ENCODE assay signal across 1 mouse cellular context in the genomic region with DNA sequence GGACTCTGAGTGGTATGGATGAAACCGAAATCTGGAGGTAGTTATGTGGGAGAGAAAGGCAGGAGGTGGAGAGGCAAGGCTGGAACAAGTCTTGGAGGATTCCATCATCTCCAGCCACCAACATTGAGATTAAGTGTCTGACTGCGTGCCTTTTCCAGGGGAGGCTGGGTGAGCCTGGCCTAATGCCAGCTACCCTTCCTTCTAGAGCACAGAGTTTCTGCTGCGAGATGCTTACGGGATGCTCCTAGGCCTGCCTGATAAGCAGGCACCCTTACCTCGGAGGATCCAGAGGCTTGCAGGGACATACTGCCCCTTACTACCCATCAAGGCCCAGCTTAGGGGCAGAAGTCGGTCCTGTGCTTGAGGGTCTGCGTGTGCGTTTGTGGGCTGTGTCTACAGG.
TF ChIP-seq lines count a peak whose summit lies in the region.

No protein-coding gene starts in this region.

TF ChIP-seq in MEL, 35 proteins besides CTCF, POLR2A, EP300 and RAD21 (continued from another document):
- TF ChIP-seq GATA1 (IDR thresholded peaks at IDR 0.05; ENCODE audit: low read depth, low read length), result peak; percentile 45; the same call in 1 of the 2 replicates
- peak; percentile 29; the same call in 1 of the 2 replicates for TF ChIP-seq TCF12 (IDR thresholded peaks at IDR 0.05; ENCODE audit: low read depth, low read length)
- peak; percentile 40; the same call in 1 of the 2 replicates for TF ChIP-seq POLR2AphosphoS2 (IDR thresholded peaks at IDR 0.05; ENCODE audit: low read length)
- no peak for TF ChIP-seq MAFK (IDR thresholded peaks at IDR 0.05; ENCODE audit: borderline replicate concordance, low read depth, low read length)
- TF ChIP-seq SMC3 (IDR thresholded peaks at IDR 0.05; ENCODE audit: low read depth, low read length), result peak; percentile 4; the same call in 1 of the 2 replicates
- no peak for TF ChIP-seq NRF1 (IDR thresholded peaks at IDR 0.05; ENCODE audit: insufficient read depth, low read depth, low read length, poor library complexity, severe bottlenecking)
- no peak for TF ChIP-seq ZC3H11A (IDR thresholded peaks at IDR 0.05; ENCODE audit: low read depth, low read length)
- no peak for TF ChIP-seq E2F4 (IDR thresholded peaks at IDR 0.05; ENCODE audit: borderline replicate concordance, low read depth, low read length)
- TF ChIP-seq TAL1 (IDR thresholded peaks at IDR 0.05; ENCODE audit: low read length), result 0 out of 2 replicates have a peak, but pooled peaks have one; percentile 14
- TF ChIP-seq ZKSCAN1 (IDR thresholded peaks at IDR 0.05; ENCODE audit: low read depth, low read length), result peak; percentile 64; the same call in 1 of the 2 replicates
- no peak for TF ChIP-seq UBTF (IDR thresholded peaks at IDR 0.05; ENCODE audit: borderline replicate concordance, insufficient read depth, low read depth, low read length)
- no peak for TF ChIP-seq CHD1 (IDR thresholded peaks at IDR 0.05; ENCODE audit: low read depth, low read length)
- TF ChIP-seq KAT2A (conservative IDR thresholded peaks at IDR 0.05; ENCODE audit: low read depth, low read length), result no peak
- no peak for TF ChIP-seq MAX (IDR thresholded peaks at IDR 0.05; ENCODE audit: low read length)
